Mouse (Mus musculus) brain, embryonic 14.5 days (tissue): ENCODE data around the gene Il1b.

ENCODE experiments used
- CTCF ChIP-seq: fragments of 200-500 bp; IDR thresholded peaks from 2 replicates; pipeline ENCODE4 v1.5.1; 2012; ENCODE audit warnings: inconsistent platforms, mild to moderate bottlenecking, moderate library complexity, borderline replicate concordance; ENCODE audit not compliant: insufficient read depth, insufficient read length; ENCODE audit errors: extremely low read depth
- POLR2A ChIP-seq: fragments of 200-500 bp; IDR thresholded peaks from 2 replicates; pipeline ENCODE4 v1.6.1; 2012; ENCODE audit warnings: mild to moderate bottlenecking, inconsistent platforms, borderline replicate concordance; ENCODE audit not compliant: poor library complexity, insufficient read depth, insufficient read length, severe bottlenecking; ENCODE audit errors: extremely low read depth

DNA sequence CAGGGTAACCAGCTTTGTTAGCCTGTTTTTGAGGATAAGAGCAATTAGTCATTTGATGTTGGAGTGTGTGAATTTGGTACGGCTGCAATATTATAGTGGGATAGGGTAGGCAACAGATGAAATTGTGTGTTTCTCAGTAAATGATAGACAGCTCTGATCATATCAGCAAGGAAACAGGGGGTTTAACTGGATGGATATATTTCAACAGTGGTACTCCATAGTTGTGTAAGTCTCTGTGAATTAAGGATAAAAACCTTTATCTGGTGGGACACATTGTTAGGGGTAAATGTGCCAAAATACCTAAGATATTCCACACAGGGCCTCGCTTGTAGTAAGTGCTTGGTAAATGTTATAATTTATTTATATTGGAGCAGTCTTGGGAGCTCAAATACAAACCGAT is 31.4 kb upstream of the Il1b start:
- TF ChIP-seq CTCF (no peak), POLR2A (no peak)
